Mouse (Mus musculus): Measurements from ENCODE around the gene Rack1. TPM values are rescaled to one million over a fixed set of nuclear protein-coding genes. Genes with fewer than 3 reads are reported as not detected.
A peak's percentile ranks its signal among the peaks of the same experiment; 100 is the strongest.

The Rack1 gene
- polyA plus RNA-seq, 1 experiment from 2014 or later: 795 TPM

DNA sequence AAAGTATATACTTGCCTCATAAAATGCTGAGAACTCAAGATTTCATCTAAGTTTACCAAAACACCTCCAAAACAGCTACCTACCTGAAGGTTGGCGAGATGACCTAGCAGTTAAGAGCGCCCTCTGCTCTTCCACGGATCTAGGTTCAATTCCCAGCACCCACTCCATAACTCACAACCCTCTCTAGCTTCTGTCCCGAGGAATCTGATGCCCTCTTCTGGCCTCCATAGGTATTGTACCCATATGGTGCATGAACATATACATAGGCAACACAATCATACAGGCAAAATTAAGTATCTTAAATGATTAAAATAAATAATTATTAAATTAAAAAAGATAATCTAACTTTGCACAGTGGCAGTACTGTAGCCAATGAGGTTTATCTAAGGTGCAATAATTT, 17.9 kb upstream of the Rack1 start:
- peak; percentile 5; the same call in 1 of the 2 replicates for TF ChIP-seq CTCF (IDR thresholded peaks at IDR 0.05; ENCODE audit: low read depth)
- H3K4me3 ChIP-seq (replicated peaks; ENCODE audit: low read depth, low read length): no peak overlapping the region
- ATAC-seq (replicated peaks; ENCODE audit: low FRiP score, low read depth) (no peak), DNase-seq (ENCODE audit: low spot score) (no peak)
- 81% methylated on average over 4 of the region's 4 CpGs for WGBS
- H3K9ac ChIP-seq (ENCODE audit: low read depth, low read length): no peak overlapping the region
- no peaks in the 10 kb centered on the region for H3K27me3 ChIP-seq (ENCODE audit: insufficient read depth, low read length)
- H3K4me2 ChIP-seq (ENCODE audit: low read length): no peak overlapping the region
- H3K36me3 ChIP-seq (ENCODE audit: insufficient read depth, low read length): no peaks in the 10 kb centered on the region
- no peak overlapping the region for H3K27ac ChIP-seq
- no peaks in the 10 kb centered on the region for H3K9me3 ChIP-seq (replicated peaks; ENCODE audit: low read length)
- no peaks in the 10 kb centered on the region for H3K4me1 ChIP-seq (replicated peaks; ENCODE audit: insufficient read depth, low read length)

DNA sequence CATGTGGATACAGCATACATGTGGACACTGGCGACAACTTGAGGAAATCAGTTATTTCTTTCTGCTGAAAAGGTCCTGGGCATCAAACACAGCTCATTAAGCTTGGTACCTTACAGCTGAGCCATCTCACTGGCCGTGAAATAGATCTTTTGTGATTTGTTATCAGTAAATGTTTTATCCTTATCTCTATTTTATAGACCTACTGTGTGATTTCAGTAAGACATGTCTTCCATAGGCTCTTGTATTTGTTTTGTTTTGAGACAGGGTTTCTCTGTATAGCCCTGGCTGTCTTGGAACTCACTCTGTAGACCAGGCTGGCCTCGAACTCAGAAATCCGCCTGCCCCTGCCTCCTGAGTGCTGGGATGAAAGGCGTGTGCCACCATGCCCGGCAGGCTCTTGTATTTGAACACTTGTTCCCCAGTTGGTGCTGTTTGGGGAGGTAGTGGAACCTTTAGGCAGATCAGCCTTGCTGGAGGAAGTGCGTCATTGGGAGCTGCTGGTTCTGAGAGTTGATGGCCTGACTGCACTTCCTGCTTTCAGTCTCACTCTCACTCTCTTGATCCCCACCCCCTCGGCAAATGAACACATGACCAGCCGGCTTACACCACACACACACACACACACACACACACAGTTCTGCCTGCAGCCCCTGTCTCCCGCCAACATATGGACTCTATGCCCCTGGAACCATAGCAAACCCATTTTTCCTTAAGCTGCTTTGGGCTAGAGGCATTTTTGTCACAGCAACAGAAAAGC, 12.5 kb upstream of the Rack1 start:
- Histone ChIP-seq H3K27me3 (ENCODE audit: insufficient read depth, low read length) (no peaks in the 10 kb centered on the region), H3K4me2 (ENCODE audit: low read length) (peak overlapping the region; percentile 55), H3K9ac (ENCODE audit: low read depth, low read length) (no peak overlapping the region), H3K4me3 (replicated peaks; ENCODE audit: low read depth, low read length) (peak overlapping the region; percentile 27; the same call in 1 of the 2 replicates), H3K36me3 (ENCODE audit: insufficient read depth, low read length) (no peaks in the 10 kb centered on the region), H3K27ac (no peak overlapping the region), H3K9me3 (replicated peaks; ENCODE audit: low read length) (no peaks in the 10 kb centered on the region), H3K4me1 (replicated peaks; ENCODE audit: insufficient read depth, low read length) (no peaks in the 10 kb centered on the region; the same call in 1 of the 2 replicates)
- WGBS: 43% methylated on average over 10 of the region's 10 CpGs
- ATAC-seq (replicated peaks; ENCODE audit: low FRiP score, low read depth) (0 out of 2 replicates have a peak, but pooled peaks have one; percentile 50), DNase-seq (ENCODE audit: low spot score) (peak; percentile 80)
- no peak for TF ChIP-seq CTCF (IDR thresholded peaks at IDR 0.05; ENCODE audit: low read depth)

DNA sequence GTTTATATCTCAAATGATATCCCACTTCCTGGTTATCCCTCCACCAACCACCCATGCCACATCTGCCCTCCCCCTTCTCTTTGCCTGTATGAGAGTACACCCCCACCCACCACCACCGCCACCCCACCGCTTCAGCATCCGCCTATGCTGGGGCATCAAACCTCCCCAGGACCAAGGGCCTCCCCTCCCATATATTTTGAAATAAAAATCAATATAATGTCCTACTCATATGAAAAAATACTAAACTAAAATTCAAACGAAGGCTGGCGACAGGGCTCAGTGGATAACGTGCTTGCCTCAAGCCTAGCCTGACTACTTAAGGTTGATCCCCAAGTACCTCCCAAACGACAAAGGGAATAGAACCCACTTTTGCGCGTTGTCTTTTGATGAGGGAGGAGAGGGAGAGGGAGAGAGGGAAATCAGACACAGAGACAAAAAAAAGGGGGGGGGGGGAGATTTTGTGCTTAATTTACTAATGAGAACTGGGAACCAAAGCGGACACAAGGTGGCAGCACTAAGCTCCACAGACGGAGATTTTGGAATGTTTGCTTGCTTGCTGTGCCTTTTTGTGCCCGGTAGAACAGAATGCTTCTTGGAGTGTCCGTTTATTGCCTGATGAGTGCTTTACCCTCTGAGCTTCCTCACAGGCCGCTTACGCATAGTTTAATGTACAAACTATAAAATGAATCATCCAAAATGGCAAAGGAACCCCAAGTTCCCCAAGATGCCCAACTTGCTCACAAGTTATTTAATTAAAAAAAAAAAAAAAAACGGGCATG, 11.6 kb upstream of the Rack1 start:
- peak overlapping the region; percentile 27 for H3K4me3 ChIP-seq (replicated peaks; ENCODE audit: low read depth, low read length)
- peak; percentile 94 for DNase-seq (ENCODE audit: low spot score)
- peak overlapping the region; percentile 55 for H3K4me2 ChIP-seq (ENCODE audit: low read length)
- H3K4me1 ChIP-seq (replicated peaks; ENCODE audit: insufficient read depth, low read length): no peaks in the 10 kb centered on the region; the same call in 1 of the 2 replicates
- peak; percentile 82 for TF ChIP-seq CTCF (IDR thresholded peaks at IDR 0.05; ENCODE audit: low read depth)
- H3K9me3 ChIP-seq (replicated peaks; ENCODE audit: low read length): no peaks in the 10 kb centered on the region
- H3K27me3 ChIP-seq (ENCODE audit: insufficient read depth, low read length): no peaks in the 10 kb centered on the region
- peak; percentile 31; the same call in 1 of the 2 replicates for ATAC-seq (replicated peaks; ENCODE audit: low FRiP score, low read depth)
- H3K27ac ChIP-seq: 0 out of 2 replicates have a peak overlapping the region, but pooled peaks have one; percentile 0
- 11% methylated on average over 16 of the region's 16 CpGs for WGBS
- H3K9ac ChIP-seq (ENCODE audit: low read depth, low read length): no peak overlapping the region
- H3K36me3 ChIP-seq (ENCODE audit: insufficient read depth, low read length): no peaks in the 10 kb centered on the region

DNA sequence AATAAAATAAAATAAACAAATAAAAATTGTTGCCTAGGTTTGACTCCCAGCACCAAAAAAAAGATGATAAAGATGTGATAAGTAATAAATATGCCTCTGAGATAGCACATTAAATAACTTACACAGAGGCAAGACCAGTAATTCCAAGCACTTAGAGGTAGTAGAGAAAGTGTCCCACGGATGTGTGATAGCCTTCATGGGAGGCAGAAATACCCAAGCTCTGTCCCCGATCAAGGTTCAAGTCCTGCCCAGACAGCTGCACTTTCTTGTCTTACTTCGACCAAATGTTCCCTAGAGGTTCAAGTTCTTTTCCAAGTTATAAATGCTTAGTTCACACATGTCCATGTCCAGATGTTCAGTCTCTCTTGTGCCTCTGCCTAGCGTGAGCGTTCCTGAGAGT, 10.9 kb upstream of the Rack1 start:
- Histone ChIP-seq H3K4me2 (ENCODE audit: low read length) (no peak overlapping the region), H3K4me1 (replicated peaks; ENCODE audit: insufficient read depth, low read length) (no peaks in the 10 kb centered on the region; the same call in 1 of the 2 replicates), H3K27ac (no peak overlapping the region), H3K4me3 (replicated peaks; ENCODE audit: low read depth, low read length) (no peak overlapping the region), H3K36me3 (ENCODE audit: insufficient read depth, low read length) (no peaks in the 10 kb centered on the region), H3K27me3 (ENCODE audit: insufficient read depth, low read length) (no peaks in the 10 kb centered on the region), H3K9me3 (replicated peaks; ENCODE audit: low read length) (no peaks in the 10 kb centered on the region), H3K9ac (ENCODE audit: low read depth, low read length) (no peak overlapping the region)
- DNase-seq (ENCODE audit: low spot score) (no peak), ATAC-seq (replicated peaks; ENCODE audit: low FRiP score, low read depth) (no peak)
- TF ChIP-seq CTCF (IDR thresholded peaks at IDR 0.05; ENCODE audit: low read depth): no peak
- 84% methylated on average over 5 of the region's 5 CpGs for WGBS

DNA sequence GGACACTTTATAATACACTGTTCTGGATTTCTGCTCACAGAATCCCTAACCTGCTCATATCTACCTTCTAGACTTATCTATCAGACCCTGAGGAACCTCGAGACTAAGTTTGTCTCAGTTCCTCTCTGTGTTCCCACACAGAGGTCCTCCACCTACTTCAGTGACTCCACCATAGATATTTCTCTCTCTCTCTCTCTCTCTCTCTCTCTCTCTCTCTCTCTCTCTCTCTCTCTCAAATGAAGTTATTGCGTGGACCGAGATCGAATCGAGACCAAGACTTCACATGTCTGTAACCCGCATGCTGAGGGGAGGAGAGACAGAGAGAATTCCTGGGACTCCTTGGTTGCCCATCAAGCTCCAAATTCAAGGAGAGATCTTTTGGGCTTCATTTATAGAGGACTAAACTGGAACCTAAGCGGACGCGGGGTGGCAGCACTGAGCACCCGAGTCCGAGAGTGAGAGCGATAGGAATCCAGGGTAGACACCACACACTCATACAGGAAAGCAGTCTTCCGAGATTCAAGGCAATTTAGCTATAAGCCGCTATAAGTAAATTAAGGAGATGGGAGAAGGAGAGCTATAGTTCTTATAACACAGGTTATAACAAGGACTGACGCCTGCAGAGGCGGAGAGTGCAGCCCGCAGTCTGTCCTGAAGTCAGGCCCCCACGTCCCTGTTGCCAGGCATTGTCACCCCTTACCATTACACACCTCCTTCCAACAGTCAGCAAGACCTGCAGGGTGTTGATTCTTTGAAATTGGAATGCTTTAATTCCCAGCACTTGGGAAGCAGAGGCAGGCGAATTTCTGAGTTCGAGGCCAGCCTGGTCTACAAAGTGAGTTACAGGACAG, 9.9 kb upstream of the Rack1 start:
- peak overlapping the region; percentile 54 for H3K4me2 ChIP-seq (ENCODE audit: low read length)
- no peak overlapping the region for H3K4me3 ChIP-seq (replicated peaks; ENCODE audit: low read depth, low read length)
- no peaks in the 10 kb centered on the region for H3K9me3 ChIP-seq (replicated peaks; ENCODE audit: low read length)
- TF ChIP-seq CTCF (IDR thresholded peaks at IDR 0.05; ENCODE audit: low read depth): peak; percentile 89
- 20% methylated on average over 20 of the region's 20 CpGs for WGBS
- peak; percentile 59; the same call in 1 of the 2 replicates for ATAC-seq (replicated peaks; ENCODE audit: low FRiP score, low read depth)
- H3K4me1 ChIP-seq (replicated peaks; ENCODE audit: insufficient read depth, low read length): no peaks in the 10 kb centered on the region; the same call in 1 of the 2 replicates
- H3K27me3 ChIP-seq (ENCODE audit: insufficient read depth, low read length): no peaks in the 10 kb centered on the region
- no peak overlapping the region for H3K27ac ChIP-seq
- peak; percentile 95 for DNase-seq (ENCODE audit: low spot score)
- H3K36me3 ChIP-seq (ENCODE audit: insufficient read depth, low read length): no peaks in the 10 kb centered on the region
- H3K9ac ChIP-seq (ENCODE audit: low read depth, low read length): no peak overlapping the region

All from kidney, postnatal 0 days (tissue).